Mouse (Mus musculus): ENCODE data around the gene C4b.

DNA sequence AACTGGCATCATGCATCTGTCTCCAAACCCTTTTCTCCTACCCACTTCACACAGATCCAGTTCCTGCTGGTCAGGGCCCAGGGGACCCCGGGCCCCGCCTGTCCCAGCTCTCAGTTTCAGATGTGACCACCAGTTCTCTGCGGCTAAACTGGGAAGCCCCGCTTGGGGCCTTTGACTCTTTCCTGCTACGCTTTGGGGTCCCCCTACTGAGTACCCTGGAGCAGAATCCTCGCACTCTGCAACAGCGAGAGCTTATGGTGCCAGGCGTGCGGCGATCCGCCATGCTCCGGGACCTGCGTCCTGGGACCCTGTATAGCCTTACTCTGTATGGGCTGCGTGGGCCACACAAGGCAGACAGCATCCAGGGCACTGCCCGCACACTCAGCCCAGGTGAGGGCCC, 27.4 kb downstream of the C4b start:
- TF ChIP-seq HCFC1 (IDR thresholded peaks at IDR 0.05; ENCODE audit: borderline replicate concordance, insufficient read depth, low read length) (no peak), ZC3H11A (IDR thresholded peaks at IDR 0.05; ENCODE audit: borderline replicate concordance, low read depth, low read length) (no peak), MAFK (IDR thresholded peaks at IDR 0.05; ENCODE audit: insufficient read depth, low read depth, low read length) (no peak), ZNF384 (IDR thresholded peaks at IDR 0.05; ENCODE audit: low read depth, low read length) (no peak)
